Mouse (Mus musculus) natural killer cell, adult 2 months (primary cell): Measurements from ENCODE around the gene Lrsam1.

Source experiments
- DNase-seq, 2 experiments: peaks; one replicate each; pipeline ENCODE4 v3.0.0; 2022; ENCODE audit warnings: low spot score in 2 of 2

Gene Lrsam1

DNA sequence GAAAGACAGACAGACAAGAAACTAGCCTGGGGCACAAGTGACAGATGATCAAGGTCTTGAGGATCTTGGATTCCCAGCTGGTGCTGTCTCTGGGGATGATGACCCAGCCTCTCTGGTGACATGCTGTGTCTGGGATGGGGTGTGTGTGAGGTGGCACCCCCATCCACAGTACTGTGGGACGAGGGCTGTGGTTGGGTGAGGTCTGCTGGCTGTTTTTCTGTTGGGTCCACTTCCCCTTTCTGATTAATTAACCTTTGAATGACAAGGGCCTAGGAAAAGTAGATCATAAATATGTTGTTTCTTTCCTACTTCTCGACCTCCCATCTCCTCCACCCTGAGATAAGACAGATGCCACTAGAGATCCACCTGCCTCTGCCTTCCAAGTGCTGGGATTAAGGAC is 67.3 kb downstream of the Lrsam1 start:
- peak in 1 of 2 experiments; percentile 50 for DNase-seq

DNA sequence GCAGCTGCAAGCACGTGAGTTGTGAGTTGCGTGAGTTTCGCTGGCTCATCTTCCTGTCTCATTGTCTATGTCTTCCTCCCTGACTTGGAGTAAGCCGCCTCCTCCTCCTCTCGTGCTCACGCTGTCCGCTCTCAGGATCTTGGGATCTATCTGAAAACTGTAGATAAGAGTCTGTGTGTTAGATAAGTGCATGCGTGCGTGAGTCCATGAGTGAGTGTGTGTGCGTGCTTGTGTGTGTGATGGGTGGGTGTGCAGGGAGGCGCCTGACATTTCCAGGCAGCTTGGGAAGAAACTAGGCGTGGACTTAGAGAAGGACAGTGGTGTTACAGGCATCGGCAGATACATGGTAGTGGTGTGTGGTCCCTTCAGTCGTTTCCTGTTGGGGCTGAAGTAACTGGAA is 68.9 kb downstream of the Lrsam1 start:
- DNase-seq: no peak

DNA sequence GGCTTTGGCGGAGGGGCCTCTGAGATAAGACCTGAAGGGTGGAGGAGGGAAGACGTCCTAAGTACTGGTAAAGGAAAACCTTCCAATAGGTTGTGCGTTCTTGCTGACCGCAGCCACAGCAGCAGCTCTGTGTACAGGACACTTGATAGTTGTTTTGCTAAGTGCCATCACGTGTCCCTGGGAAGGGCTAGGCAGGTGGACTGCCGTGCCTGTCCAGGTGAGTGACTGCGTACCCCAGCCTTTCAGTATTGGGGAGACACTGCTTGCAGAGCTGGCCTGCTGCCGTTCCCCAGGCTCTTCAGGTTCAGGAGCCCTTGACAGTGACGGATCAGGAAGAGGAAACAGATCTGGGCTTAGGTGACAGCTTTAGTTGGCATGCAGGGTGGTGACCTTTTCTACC is 70.1 kb downstream of the Lrsam1 start:
- no peak for DNase-seq

DNA sequence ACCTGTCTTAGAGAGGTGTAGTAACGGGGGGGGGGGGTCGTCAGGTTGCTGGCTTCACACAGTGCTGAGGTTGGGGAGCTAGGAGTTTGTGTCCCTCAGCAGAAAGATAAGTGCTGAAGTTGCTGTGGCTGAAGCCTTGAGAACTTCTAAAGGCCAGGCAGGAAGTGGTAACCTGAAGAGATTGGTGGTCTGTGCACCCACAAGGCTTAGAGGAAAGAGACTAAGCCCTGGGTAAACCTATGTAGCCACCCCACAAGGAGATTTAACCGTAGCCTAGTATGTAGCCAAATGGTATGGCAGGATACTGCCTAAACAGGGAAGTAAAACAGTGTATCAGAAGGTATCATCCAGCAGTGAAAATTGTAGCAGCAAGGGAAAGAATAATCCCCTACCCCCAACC is 71.1 kb downstream of the Lrsam1 start:
- DNase-seq: peak; percentile 50 to 62

DNA sequence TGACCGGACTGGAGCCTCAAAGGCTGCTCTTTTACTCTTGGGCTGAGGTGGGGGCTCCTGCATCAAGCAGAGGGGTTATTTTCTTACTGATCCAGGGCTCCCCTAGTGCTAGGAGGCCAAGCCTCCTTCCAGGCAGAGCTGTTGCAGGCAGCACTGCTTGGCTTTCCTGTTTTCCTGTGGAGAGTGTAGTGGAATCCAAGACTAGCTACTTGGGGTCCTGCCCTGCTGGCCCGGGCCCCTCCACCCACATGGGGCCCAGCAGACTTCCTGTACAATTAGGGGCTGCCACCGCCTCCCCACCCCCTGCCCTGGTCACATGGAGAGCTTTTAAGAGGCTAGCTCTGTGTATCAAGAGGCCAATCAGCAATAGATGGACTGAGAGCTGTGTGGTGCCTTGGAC is 72.9 kb downstream of the Lrsam1 start:
- no peak for DNase-seq

DNA sequence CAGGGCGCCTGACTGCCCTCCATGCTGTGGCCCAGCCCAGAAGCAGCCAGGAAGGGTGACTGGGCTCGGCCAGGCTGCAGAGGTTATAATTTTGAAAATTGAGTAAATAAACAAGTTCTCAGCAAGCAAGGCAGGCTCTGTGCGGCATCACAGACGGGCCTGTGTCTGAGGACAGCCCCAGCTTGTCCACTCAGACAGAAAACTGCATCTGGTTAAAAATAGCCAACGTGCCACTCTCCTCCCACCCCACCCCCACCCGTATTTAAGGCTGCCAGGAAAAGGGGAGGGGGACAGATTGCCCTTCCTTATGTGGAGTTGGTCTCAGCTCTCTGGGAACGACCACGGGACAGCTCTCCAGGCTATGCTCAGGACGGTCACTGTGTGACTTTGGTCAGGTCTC is 73.4 kb downstream of the Lrsam1 start:
- no peak for DNase-seq

DNA sequence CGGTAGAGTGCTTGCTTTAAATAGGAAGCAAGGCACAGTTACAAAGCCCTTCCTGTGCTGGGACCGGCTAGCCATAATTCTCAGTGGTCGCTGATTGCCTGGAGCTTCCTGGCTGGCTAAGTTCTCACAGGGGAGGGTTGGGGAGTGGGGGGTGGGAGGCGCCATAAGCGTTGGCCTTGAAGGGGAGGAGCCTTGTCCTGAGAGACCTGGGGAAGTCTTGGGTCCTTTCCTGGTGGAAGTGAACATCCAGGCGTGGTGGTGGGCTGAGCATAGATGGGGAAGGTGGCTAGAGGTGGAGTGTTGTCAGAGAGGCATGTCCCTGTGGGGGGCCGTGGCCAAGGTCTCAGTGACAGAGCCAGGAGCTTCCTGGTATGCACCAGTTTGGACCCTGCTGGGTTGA is 76.7 kb downstream of the Lrsam1 start:
- DNase-seq: no peak

DNA sequence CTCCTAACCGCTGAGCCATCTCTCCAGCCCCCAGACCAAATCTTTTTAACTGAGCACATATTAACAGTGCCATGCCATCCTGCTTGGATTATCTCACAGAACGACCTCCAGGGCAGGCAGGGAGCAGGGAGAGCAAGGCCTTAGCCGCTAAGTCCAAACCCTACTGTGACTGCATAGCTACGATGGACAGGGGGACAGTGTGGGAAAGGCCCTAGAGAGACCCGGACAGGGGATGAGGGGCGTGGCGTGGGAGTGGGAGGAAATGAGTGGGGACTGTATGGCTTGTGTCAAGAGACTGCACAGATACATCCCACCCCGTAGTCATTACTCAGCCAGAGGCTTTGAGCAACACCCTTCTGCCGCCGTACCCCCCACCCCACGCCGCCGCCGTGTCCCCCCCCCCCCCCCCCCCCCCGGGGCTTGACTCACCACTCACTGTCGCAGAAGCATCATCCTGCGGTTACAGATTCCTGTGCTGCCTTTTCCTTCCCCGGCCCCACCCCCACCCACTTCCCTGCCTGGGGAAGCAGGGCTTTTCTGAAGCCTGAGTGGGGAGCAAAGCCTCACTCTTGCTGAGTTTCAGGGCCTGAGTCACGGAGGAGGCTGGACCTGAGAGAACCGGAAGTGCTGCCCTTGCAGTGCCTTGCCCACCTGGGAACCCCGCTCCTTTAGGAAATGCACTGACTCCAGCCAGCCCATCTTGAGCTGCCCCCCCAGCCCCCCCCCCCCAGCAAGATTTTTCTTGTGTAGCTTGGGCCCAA is 79.0 kb downstream of the Lrsam1 start:
- DNase-seq: peak; percentile 33 to 42

DNA sequence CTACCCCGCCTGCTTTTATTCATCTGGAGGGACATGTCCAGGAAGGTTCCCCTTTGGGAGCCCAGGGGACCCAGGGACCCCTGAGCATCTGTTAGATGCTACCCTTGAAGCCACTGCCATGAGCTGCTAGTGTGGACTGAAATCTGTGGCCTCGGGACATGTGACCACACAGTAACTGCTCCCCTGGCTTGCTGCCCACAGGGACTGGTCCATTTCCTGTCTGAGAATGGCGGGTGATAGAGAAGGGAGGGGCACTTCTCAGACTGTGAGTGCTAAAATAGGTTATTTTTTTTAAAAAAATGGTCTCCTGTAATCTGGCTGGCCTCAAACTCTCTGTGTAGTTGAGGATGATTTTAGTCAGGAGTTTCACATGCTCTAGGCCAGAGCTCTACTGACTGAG is 79.7 kb downstream of the Lrsam1 start:
- peak; percentile 74 to 83 for DNase-seq

DNA sequence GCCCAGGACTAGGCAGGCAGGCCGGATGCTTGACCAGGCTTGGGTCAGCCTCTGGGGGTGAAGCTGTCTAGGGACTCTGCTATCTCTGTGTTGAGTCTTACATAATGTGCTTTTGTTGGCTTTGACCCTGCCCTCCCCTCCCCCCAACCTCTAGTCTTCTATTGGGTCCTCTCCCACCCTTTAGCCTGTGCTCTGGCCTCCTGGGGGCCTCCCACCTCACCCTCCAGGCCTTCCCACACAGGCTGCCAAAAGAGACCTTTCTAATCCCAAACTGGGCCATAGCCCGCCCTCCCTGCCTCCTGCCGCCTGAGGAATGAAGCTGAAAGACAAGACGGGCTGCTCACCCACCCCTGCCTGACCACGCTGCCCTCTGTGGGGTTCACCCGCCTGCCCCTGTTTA is 80.4 kb downstream of the Lrsam1 start:
- no peak for DNase-seq

DNA sequence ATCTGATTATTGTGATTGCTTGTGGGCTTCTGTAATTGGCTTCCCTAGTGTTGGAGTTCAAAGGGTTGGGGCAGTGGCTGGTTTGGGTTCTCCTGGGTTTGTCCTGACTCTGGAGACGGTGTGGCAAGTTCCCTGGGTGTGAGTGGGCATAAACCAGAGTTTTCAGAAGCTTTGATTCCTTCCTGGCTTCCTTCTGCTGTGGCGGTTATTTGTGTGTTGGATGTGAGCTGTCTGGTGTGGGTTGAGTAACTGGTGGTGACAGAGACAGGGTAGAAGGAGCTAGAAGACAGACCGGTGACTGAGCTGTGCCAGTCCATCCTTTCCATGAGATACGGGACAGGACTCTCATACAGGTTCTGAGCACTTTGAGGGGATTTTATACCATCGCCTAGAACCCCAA is 81.8 kb downstream of the Lrsam1 start:
- DNase-seq: no peak

DNA sequence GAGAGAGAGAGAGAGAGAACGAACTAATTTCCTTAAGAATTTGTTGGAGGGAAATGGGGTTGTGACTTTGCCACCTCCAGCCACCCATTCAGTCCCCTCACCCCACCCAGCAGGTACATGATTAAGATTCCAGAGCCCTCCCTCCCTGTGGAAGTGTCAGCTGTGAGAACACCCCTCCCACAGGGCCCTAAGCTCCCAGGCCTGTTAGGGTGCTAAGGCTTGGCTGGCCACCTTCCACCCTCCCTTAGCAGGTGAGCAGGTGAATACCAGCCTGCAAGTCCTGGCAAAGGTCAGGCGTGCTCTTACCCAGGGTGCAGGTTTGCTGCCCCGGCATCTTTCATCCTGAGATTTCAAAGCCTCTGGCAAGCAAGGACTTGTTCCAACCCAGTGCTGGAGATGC is 83.0 kb downstream of the Lrsam1 start:
- no peak for DNase-seq

DNA sequence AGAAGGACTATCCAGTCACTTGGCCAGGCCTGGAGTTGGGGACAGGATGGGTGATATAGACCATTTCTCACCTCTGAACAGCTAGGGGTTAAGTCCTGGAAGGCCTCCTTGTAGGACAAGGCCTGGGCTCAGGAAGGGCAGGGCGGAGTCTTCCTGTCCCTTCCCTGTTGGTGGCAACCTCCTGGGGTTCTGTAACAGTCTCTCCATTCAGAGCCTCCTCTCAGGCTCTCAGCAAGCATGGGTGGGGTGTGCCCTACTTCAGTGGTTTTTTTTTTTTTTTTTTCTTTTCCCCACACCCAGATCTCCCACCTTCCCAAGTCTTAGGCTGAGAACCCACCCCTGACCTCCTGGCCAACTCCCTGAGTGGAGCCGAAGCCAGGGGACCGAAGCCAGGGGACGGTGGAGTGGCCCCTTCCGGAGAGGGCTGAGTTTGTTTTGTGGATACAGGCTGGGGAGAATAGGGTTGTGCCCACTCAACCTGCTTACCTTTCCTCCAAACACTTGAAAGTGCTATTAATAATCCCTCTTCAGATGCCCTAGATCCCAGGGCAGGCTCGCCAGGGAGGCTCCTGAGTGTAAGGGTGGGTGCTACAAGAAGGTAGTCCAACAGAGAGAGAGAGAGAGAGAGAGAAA is 83.5 kb downstream of the Lrsam1 start:
- DNase-seq: no peak

DNA sequence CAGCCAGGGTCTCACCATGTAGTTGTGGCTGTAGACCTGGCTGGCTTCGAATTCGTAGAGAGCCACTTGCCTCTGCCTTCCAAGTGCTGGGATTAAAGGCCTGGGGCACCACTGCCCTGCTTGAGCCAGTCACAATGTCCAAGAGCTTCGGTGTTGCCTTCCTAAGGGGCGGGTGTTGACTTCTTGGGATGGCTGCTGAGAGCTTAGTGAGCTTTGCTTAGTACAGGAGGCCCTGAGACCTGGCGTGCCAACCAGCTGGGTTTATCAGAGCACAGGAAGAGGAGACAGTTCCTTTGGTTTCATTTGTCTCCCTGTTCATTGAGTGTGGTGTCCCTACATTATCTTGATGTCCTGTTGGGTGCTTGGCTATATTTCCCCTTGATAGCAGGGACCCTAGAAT is 84.1 kb downstream of the Lrsam1 start:
- no peak for DNase-seq

DNA sequence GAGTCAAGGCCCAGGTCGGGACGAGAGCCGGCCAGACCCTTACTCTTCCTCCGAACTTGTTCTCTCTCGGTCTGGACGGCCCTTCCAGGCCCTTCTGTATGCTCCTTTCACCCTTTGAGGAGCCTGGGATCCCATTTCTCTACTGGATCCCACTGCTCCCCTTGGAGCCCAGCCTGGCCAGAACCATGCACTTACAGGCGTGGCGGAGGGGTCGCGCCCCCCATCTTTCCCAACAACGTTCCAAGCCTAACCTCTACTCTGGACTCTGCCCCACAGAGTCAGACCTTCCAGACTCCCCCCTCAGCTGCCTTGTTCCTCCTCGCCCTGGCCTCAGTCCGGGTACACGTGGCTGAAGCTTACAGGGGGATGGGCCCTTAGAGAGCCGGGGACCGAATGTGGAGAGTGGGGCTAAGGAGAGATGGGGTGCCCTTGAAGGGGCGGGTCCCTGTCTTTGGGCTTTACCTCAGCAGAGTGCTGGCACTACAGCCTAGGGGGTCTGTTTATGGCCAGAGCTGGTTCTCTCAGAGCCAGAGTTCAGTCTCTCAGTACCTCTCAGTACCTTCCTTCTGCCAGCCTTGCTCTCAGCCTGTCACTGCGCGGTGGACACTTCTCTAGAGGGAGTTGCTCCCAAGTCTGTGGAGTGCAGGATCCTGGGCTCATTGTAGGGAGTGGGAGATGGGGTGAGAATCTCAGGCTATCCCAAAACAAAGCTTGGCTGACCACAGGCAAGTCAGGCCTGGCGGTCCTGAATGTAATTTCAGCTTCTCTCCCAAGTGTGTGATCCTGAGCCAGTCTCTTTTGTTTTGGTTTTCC is 84.7 kb downstream of the Lrsam1 start:
- DNase-seq: no peak

DNA sequence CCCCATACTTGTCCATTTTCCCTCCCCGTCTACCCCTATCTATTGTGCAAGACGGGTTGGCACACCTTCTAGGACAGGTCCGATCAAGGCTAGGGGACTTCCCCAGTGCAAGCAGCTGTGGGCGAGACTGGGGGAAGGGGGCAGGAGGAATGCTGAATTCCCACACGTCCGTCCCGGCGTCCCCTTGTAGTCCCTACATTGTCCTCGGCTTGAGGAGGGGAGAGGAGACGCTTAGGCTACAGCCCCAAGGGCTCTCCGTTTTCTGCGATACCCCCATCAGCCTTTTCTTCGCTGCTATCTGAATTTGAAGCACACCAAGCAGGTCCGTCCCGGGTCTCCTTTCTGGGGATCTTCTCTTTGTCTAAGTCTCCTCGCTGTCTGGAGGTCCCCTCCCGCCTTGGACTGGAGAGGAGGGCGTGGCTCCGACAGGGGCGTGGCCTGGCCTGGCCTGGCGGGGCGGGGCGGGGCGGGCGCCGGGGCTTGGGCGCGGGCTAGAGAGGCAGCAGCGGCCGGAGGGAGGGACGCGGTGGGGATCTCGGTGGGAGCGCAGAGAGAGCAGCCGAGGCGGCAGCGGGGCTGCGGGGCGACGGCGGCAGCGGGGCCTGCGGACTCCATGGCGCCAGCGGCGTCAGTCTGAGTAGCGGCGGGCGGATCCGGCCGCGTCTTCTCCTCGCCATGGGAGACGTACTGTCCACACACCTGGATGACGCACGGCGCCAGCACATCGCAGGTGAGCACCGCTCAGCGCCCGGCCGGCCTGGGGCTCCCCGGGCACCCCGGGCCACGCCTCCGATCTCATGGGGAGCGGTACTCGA is 85.5 kb downstream of the Lrsam1 start, which contains the start of gene Fam129b:
Gene Fam129b (plus strand): TSS at position 440 of the 815 bp plus-strand sequence.
- DNase-seq: peak; percentile 70
